Mouse (Mus musculus): ENCODE results near the gene Rnf216.

DNA sequence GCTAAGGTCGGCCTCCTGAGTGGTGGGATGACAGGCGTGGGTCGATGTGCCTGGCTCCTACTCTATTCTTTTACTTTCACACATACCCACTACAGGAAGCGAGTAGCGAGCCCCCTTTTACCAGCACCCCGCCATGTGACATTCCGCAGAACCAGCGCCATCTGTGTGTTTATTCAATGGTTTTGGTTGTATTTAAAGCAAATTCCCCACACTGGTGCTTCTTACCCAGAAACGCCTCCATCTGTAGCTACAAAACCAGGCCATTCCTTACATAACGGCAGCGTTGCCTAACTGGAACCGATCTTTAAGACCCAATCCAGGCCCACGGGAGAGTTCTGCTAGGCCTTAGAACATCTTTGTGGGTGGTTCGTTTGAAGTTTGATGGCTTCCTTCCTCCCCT lies 144.4 kb downstream of the Rnf216 start:
- TF ChIP-seq MXI1 (IDR thresholded peaks at IDR 0.05; ENCODE audit: low read depth, low read length) = no peak
- TF ChIP-seq GATA1 (IDR thresholded peaks at IDR 0.05; ENCODE audit: low read depth, low read length) = no peak
- TF ChIP-seq CTCF (IDR thresholded peaks at IDR 0.05 in 2 of 3, conservative IDR thresholded peaks at IDR 0.05 in 1 of 3; ENCODE audit: control insufficient read depth in 1 of 3, insufficient read depth in 1 of 3, low read depth in 2 of 3, low read length in 3 of 3, poor library complexity in 1 of 3, severe bottlenecking in 1 of 3) = no peak
- no peak for TF ChIP-seq MAZ (IDR thresholded peaks at IDR 0.05; ENCODE audit: low read depth, low read length)
- TF ChIP-seq MEF2A (IDR thresholded peaks at IDR 0.05; ENCODE audit: extremely low read depth, insufficient replicate concordance, low read depth, low read length, poor library complexity, severe bottlenecking) = no peak
- TF ChIP-seq EP300 (IDR thresholded peaks at IDR 0.05; ENCODE audit: low read depth in 1 of 2, low read length in 2 of 2) = no peak
- TF ChIP-seq POLR2A (IDR thresholded peaks at IDR 0.05; ENCODE audit: control insufficient read depth in 1 of 2, insufficient read depth in 1 of 2, low read depth in 1 of 2, low read length in 2 of 2, poor library complexity in 1 of 2) = no peak
- no peak for TF ChIP-seq ZNF384 (IDR thresholded peaks at IDR 0.05; ENCODE audit: low read depth, low read length)
- TF ChIP-seq ELF1 (IDR thresholded peaks at IDR 0.05; ENCODE audit: low read depth, low read length) = no peak
